Mouse (Mus musculus) MEL (cell line): ENCODE results near the gene Aasdhppt. TPM values are rescaled to one million over a fixed set of nuclear protein-coding genes. Genes with fewer than 3 reads are reported as not detected.

Experiments used
- DNase-seq: peaks from one replicate; pipeline ENCODE4 v3.0.0; 2011; ENCODE audit warnings: low read depth, low spot score
- H3K27ac ChIP-seq: 2 replicates; pipeline ENCODE4 v1.5.1; 2012; ENCODE audit warnings: low read depth, mild to moderate bottlenecking, control low read depth, low read length, moderate library complexity; ENCODE audit not compliant: control insufficient read depth
- H3K27me3 ChIP-seq, 2 experiments: fragments of 150-350 bp in 1 of 2; sonication (generic) in 1 of 2; 2 replicates each; pipeline ENCODE4 v1.6.1; 2012; ENCODE audit warnings: low read length in 2 of 2, mild to moderate bottlenecking in 2 of 2, improper control_type of control experiment in 1 of 2, moderate library complexity in 1 of 2; ENCODE audit not compliant: insufficient read depth in 2 of 2, control insufficient read depth in 1 of 2
- H3K36me3 ChIP-seq, 2 experiments: 2 replicates each; pipeline ENCODE4 v1.6.1; 2012 to 2014; ENCODE audit warnings: low read length in 2 of 2, improper control_type of control experiment in 1 of 2, inconsistent platforms in 1 of 2, mild to moderate bottlenecking in 1 of 2; ENCODE audit not compliant: insufficient read depth in 2 of 2, control insufficient read depth in 1 of 2
- H3K4me1 ChIP-seq, 2 experiments: fragments of 150-350 bp in 1 of 2; sonication (generic) in 1 of 2; 2 replicates each; pipeline ENCODE4 v1.6.1; 2012; ENCODE audit warnings: low read length in 2 of 2, improper control_type of control experiment in 1 of 2, mild to moderate bottlenecking in 1 of 2; ENCODE audit not compliant: insufficient read depth in 2 of 2, control insufficient read depth in 1 of 2
- H3K4me3 ChIP-seq, 2 experiments: fragments of 150-350 bp in 1 of 2; sonication (generic) in 1 of 2; 2 replicates each; pipeline ENCODE4 v1.5.1; 2012; ENCODE audit warnings: low read depth in 2 of 2, low read length in 2 of 2, mild to moderate bottlenecking in 2 of 2, moderate library complexity in 2 of 2, control low read depth in 1 of 2, improper control_type of control experiment in 1 of 2; ENCODE audit not compliant: control insufficient read depth in 1 of 2, insufficient read depth in 1 of 2
- H3K79me2 ChIP-seq: 2 replicates; pipeline ENCODE4 v1.6.1; 2012; ENCODE audit warnings: mild to moderate bottlenecking, low read length, moderate library complexity; ENCODE audit not compliant: control insufficient read depth, poor library complexity, insufficient read depth
- H3K9ac ChIP-seq: 2 replicates; pipeline ENCODE4 v1.6.1; 2012; ENCODE audit warnings: low read depth, mild to moderate bottlenecking, control low read depth, low read length, moderate library complexity; ENCODE audit not compliant: control insufficient read depth, poor library complexity, severe bottlenecking
- H3K9me3 ChIP-seq: fragments of 150-350 bp; sonication (generic); replicated peaks from 2 replicates; pipeline ENCODE4 v1.6.1; 2012; ENCODE audit warnings: mild to moderate bottlenecking, low read length, improper control_type of control experiment, moderate library complexity; ENCODE audit not compliant: insufficient read depth
- CHD1 ChIP-seq: IDR thresholded peaks from 2 replicates; pipeline ENCODE4 v1.6.1; 2012; ENCODE audit warnings: low read depth, mild to moderate bottlenecking, inconsistent platforms, low read length, improper control_type of control experiment
- CHD2 ChIP-seq: IDR thresholded peaks from 2 replicates; pipeline ENCODE4 v1.6.1; 2011; ENCODE audit warnings: low read length, improper control_type of control experiment
- CTCF ChIP-seq, 3 experiments: IDR thresholded peaks in 2 of 3; conservative IDR thresholded peaks in 1 of 3; 2 replicates each; pipeline ENCODE4 v1.5.1; 2011 to 2012; ENCODE audit warnings: low read length in 3 of 3, low read depth in 2 of 3, mild to moderate bottlenecking in 2 of 3, improper control_type of control experiment in 1 of 3, inconsistent platforms in 1 of 3, mixed read lengths in 1 of 3, moderate library complexity in 1 of 3; ENCODE audit not compliant: control insufficient read depth in 1 of 3, insufficient read depth in 1 of 3, poor library complexity in 1 of 3, severe bottlenecking in 1 of 3
- ELF1 ChIP-seq: IDR thresholded peaks from 2 replicates; pipeline ENCODE4 v1.6.1; 2014; ENCODE audit warnings: low read depth, mild to moderate bottlenecking, inconsistent platforms, low read length, improper control_type of control experiment, moderate library complexity
- ETS1 ChIP-seq: IDR thresholded peaks from 2 replicates; pipeline ENCODE4 v1.6.1; 2012; ENCODE audit warnings: low read depth, mild to moderate bottlenecking, inconsistent platforms, low read length, improper control_type of control experiment, moderate library complexity
- GABPA ChIP-seq: IDR thresholded peaks from 2 replicates; pipeline ENCODE4 v1.6.1; 2012; ENCODE audit warnings: low read depth, mild to moderate bottlenecking, inconsistent platforms, low read length, improper control_type of control experiment, moderate library complexity
- GATA1 ChIP-seq: IDR thresholded peaks from 2 replicates; pipeline ENCODE4 v1.6.1; 2011; ENCODE audit warnings: low read depth, low read length, improper control_type of control experiment
- HCFC1 ChIP-seq: IDR thresholded peaks from 2 replicates; pipeline ENCODE4 v1.6.1; 2012; ENCODE audit warnings: low read depth, mild to moderate bottlenecking, inconsistent platforms, low read length, improper control_type of control experiment, moderate library complexity
- JUND ChIP-seq: IDR thresholded peaks from 2 replicates; pipeline ENCODE4 v1.6.1; 2011; ENCODE audit warnings: low read depth, mild to moderate bottlenecking, improper control_type of control experiment, low read length
- MAFK ChIP-seq: IDR thresholded peaks from 2 replicates; pipeline ENCODE4 v1.6.1; 2011; ENCODE audit warnings: low read depth, mild to moderate bottlenecking, low read length, improper control_type of control experiment, borderline replicate concordance
- MAX ChIP-seq: IDR thresholded peaks from 2 replicates; pipeline ENCODE4 v1.6.1; 2011; ENCODE audit warnings: low read length, improper control_type of control experiment
- MEF2A ChIP-seq: IDR thresholded peaks from 2 replicates; pipeline ENCODE4 v1.6.1; 2014; ENCODE audit warnings: low read depth, mild to moderate bottlenecking, inconsistent platforms, low read length, improper control_type of control experiment; ENCODE audit not compliant: poor library complexity, insufficient replicate concordance, severe bottlenecking; ENCODE audit errors: extremely low read depth
- MYB ChIP-seq: IDR thresholded peaks from 2 replicates; pipeline ENCODE4 v1.6.1; 2011; ENCODE audit warnings: mild to moderate bottlenecking, low read depth, low read length, improper control_type of control experiment
- MYC ChIP-seq: IDR thresholded peaks from 2 replicates; pipeline ENCODE4 v1.6.1; 2011; ENCODE audit warnings: low read depth, mild to moderate bottlenecking, low read length, improper control_type of control experiment, moderate library complexity
- NELFE ChIP-seq: IDR thresholded peaks from 2 replicates; pipeline ENCODE4 v1.6.1; 2011; ENCODE audit warnings: low read depth, low read length, improper control_type of control experiment
- POLR2A ChIP-seq, 2 experiments: IDR thresholded peaks; 2 replicates each; pipeline ENCODE4 v1.6.1; 2011 to 2012; ENCODE audit warnings: low read length in 2 of 2, mild to moderate bottlenecking in 2 of 2, control low read depth in 1 of 2, improper control_type of control experiment in 1 of 2, low read depth in 1 of 2, moderate library complexity in 1 of 2; ENCODE audit not compliant: control insufficient read depth in 1 of 2, insufficient read depth in 1 of 2, poor library complexity in 1 of 2
- POLR2AphosphoS2 ChIP-seq: IDR thresholded peaks from 2 replicates; pipeline ENCODE4 v1.6.1; 2011; ENCODE audit warnings: low read length, improper control_type of control experiment
- POLR2AphosphoS5 ChIP-seq: IDR thresholded peaks from 2 replicates; pipeline ENCODE4 v1.6.1; 2012; ENCODE audit warnings: low read depth, borderline replicate concordance, mild to moderate bottlenecking, inconsistent platforms, low read length, moderate library complexity, mixed read lengths
- RAD21 ChIP-seq: IDR thresholded peaks from 2 replicates; pipeline ENCODE4 v1.6.1; 2011; ENCODE audit warnings: mild to moderate bottlenecking, low read depth, low read length, improper control_type of control experiment
- RCOR1 ChIP-seq: IDR thresholded peaks from 2 replicates; pipeline ENCODE4 v1.6.1; 2012; ENCODE audit warnings: low read depth, mild to moderate bottlenecking, inconsistent platforms, low read length, improper control_type of control experiment
- SIN3A ChIP-seq: IDR thresholded peaks from 2 replicates; pipeline ENCODE4 v1.6.1; 2012; ENCODE audit warnings: low read length, improper control_type of control experiment, inconsistent platforms
- SMC3 ChIP-seq: IDR thresholded peaks from 2 replicates; pipeline ENCODE4 v1.6.1; 2011; ENCODE audit warnings: low read depth, low read length, improper control_type of control experiment
- TBP ChIP-seq: IDR thresholded peaks from 2 replicates; pipeline ENCODE4 v1.8.0; 2011; ENCODE audit warnings: low read depth, low read length, improper control_type of control experiment
- USF1 ChIP-seq: IDR thresholded peaks from 2 replicates; pipeline ENCODE4 v1.6.1; 2014; ENCODE audit warnings: low read depth, mild to moderate bottlenecking, inconsistent platforms, low read length, improper control_type of control experiment, moderate library complexity
- USF2 ChIP-seq, 2 experiments: IDR thresholded peaks; 2 replicates each; pipeline ENCODE4 v1.6.1; 2011 to 2012; ENCODE audit warnings: improper control_type of control experiment in 2 of 2, low read length in 2 of 2, borderline replicate concordance in 1 of 2, inconsistent platforms in 1 of 2, low read depth in 1 of 2, mild to moderate bottlenecking in 1 of 2; ENCODE audit not compliant: insufficient read depth in 1 of 2
- ZC3H11A ChIP-seq: IDR thresholded peaks from 2 replicates; pipeline ENCODE4 v1.6.1; 2012; ENCODE audit warnings: low read depth, mild to moderate bottlenecking, inconsistent platforms, low read length, improper control_type of control experiment
- ZNF384 ChIP-seq: IDR thresholded peaks from 2 replicates; pipeline ENCODE4 v1.6.1; 2012; ENCODE audit warnings: low read depth, mild to moderate bottlenecking, inconsistent platforms, low read length, improper control_type of control experiment
- polyA plus RNA-seq, 2 experiments: library from polyadenylated mRNA; stranded (reverse) in 1 of 2; unstranded in 1 of 2; fragments of >175 nt in 1 of 2; fragments of >200 nt in 1 of 2; gene quantifications; 2 replicates each; pipeline versions ENCODE4 v1.2.1 to v1.2.4; 2012; ENCODE audit warnings: low replicate concordance in 2 of 2, low read depth in 1 of 2; ENCODE audit not compliant: insufficient read length in 2 of 2, insufficient read depth in 1 of 2, missing spikeins in 1 of 2
- total RNA-seq: library from RNA; depleted of rRNA; stranded (reverse); fragments of 300-350 nt; gene quantifications from 2 replicates; pipeline ENCODE4 v1.2.3, GENCODE M21; 2012

Aasdhppt gene
- total and polyA plus RNA-seq, 3 experiments = 39.2 to 73.1 TPM; not detected in 1

DNA sequence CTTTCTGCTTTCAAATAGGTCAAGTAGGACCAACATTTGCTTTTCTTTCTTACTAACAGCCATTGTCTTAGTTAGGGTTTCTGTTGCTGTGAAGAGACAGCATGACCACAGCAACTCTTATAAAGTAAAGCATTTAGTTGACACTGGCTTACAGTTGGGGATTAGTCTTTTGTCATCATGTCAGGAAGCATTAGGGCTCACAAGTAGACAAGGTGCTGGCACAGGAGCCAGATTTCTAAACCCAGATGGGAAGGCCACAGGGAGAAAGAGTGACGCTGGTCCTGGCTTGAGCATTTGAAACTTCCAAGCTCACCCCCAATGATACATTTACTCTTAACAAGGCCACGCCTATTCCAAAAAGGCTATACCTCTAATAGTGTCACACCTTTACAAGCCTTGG is 6.5 kb upstream of the Aasdhppt start:
- DNase-seq = no peak
- Histone ChIP-seq H3K4me3 (no peak overlapping the region), H3K4me1 (peaks cover 3 to 13% of the 10 kb centered on the region in 2 experiments), H3K9ac (no peak overlapping the region), H3K27ac (no peak overlapping the region), H3K9me3 (no peaks in the 10 kb centered on the region), H3K27me3 (no peaks in the 10 kb centered on the region), H3K36me3 (peaks cover 0 to 14% of the 10 kb centered on the region in 2 experiments; a peak in 2 of 4 replicates), H3K79me2 (no peaks in the 10 kb centered on the region)
- TF ChIP-seq RCOR1 = no peak
- TF ChIP-seq MEF2A = no peak

- Histone ChIP-seq H3K9ac (no peak overlapping the region), H3K27ac (no peak overlapping the region), H3K4me3 (no peak overlapping the region), H3K79me2 (peaks cover 7% of the 10 kb centered on the region), H3K36me3 (peaks cover 0 to 15% of the 10 kb centered on the region in 2 experiments; a peak in 2 of 4 replicates), H3K4me1 (peaks cover 3 to 13% of the 10 kb centered on the region in 2 experiments), H3K9me3 (no peaks in the 10 kb centered on the region), H3K27me3 (no peaks in the 10 kb centered on the region)
- TF ChIP-seq USF2 (IDR thresholded peaks at IDR 0.05; ENCODE audit: borderline replicate concordance in 1 of 2, insufficient read depth in 1 of 2, low read depth in 1 of 2, low read length in 2 of 2) (no peak), MAX (no peak), POLR2AphosphoS5 (no peak), MYB (no peak), SMC3 (no peak), GABPA (no peak), POLR2AphosphoS2 (no peak)
- no peak for DNase-seq
These were observed 4.7 kb upstream of the Aasdhppt start for GRCm38 (mm10) chr9:4313946-4314345.

- Histone ChIP-seq H3K79me2 (peaks cover 21% of the 10 kb centered on the region), H3K4me1 (peaks cover 3 to 24% of the 10 kb centered on the region in 2 experiments), H3K9me3 (no peaks in the 10 kb centered on the region), H3K27me3 (no peaks in the 10 kb centered on the region), H3K9ac (no peak overlapping the region), H3K4me3 (peak overlapping the region in 1 of 2 experiments; percentile 82; a peak in 2 of 4 replicates), H3K36me3 (peaks cover 10 to 31% of the 10 kb centered on the region in 2 experiments), H3K27ac (peak overlapping the region; percentile 87)
- peak; percentile 77 for DNase-seq
- TF ChIP-seq MAFK (no peak), NELFE (no peak), MAX (0 out of 2 replicates have a peak, but pooled peaks have one; percentile 18), CHD1 (no peak), SMC3 (peak; percentile 33), MYC (no peak), POLR2A (IDR thresholded peaks at IDR 0.05; ENCODE audit: control insufficient read depth in 1 of 2, insufficient read depth in 1 of 2, low read depth in 1 of 2, low read length in 2 of 2, poor library complexity in 1 of 2) (no peak), SIN3A (peak; percentile 6; the same call in 1 of the 2 replicates), USF1 (peak; percentile 34; the same call in 1 of the 2 replicates), RAD21 (peak; percentile 18), JUND (no peak), ELF1 (no peak), ZC3H11A (no peak), ETS1 (no peak), GATA1 (no peak), CHD2 (no peak), ZNF384 (peak; percentile 22; the same call in 1 of the 2 replicates), CTCF (IDR thresholded peaks at IDR 0.05 in 2 of 3, conservative IDR thresholded peaks at IDR 0.05 in 1 of 3; ENCODE audit: control insufficient read depth in 1 of 3, insufficient read depth in 1 of 3, low read depth in 2 of 3, low read length in 3 of 3, poor library complexity in 1 of 3, severe bottlenecking in 1 of 3) (peak; percentile 20 to 39 (median 31); a peak in 4 of 6 replicates), HCFC1 (no peak), TBP (peak; percentile 66)
These were observed 1.9 kb upstream of the Aasdhppt start for GRCm38 (mm10) chr9:4311162-4311561.
